Mouse (Mus musculus) gastrocnemius, postnatal 14 days (tissue): Measurements from ENCODE around the gene Fam222b. TPM values are rescaled to one million over a fixed set of nuclear protein-coding genes. Genes with fewer than 3 reads are reported as not detected.

Experiments
- DNase-seq: peaks from one replicate; pipeline ENCODE4 v3.0.0; 2021; ENCODE audit warnings: mixed read lengths
- intact Hi-C: fragments of 180-260 bp; cut with DNase I; formaldehyde crosslinking; loops from one replicate; pipeline ENCODE4 v1.15.1; 2025; ENCODE audit warnings: low total_unique reads
- microRNA-seq, 2 experiments: library from miRNA; unstranded; fragments of <30 nt; microRNA quantifications; one replicate each; pipeline ENCODE4 v1.2.0; 2021
- total RNA-seq, 2 experiments: library from RNA; stranded (reverse); gene quantifications; 2 replicates each; pipeline ENCODE4 v1.2.3; 2021

Gene Fam222b
- total RNA-seq, 2 experiments from 2014 or later: 6.5 to 7.4 TPM

- intact Hi-C loops: no loop called here
- peak; percentile 84 for DNase-seq
Measured at GRCm38 (mm10) chr11:78188331-78189233, 94.1 kb downstream of the Fam222b start, which contains the start of gene Rab34. Rab34 (plus strand) TSS chr11:78188430.

DNA sequence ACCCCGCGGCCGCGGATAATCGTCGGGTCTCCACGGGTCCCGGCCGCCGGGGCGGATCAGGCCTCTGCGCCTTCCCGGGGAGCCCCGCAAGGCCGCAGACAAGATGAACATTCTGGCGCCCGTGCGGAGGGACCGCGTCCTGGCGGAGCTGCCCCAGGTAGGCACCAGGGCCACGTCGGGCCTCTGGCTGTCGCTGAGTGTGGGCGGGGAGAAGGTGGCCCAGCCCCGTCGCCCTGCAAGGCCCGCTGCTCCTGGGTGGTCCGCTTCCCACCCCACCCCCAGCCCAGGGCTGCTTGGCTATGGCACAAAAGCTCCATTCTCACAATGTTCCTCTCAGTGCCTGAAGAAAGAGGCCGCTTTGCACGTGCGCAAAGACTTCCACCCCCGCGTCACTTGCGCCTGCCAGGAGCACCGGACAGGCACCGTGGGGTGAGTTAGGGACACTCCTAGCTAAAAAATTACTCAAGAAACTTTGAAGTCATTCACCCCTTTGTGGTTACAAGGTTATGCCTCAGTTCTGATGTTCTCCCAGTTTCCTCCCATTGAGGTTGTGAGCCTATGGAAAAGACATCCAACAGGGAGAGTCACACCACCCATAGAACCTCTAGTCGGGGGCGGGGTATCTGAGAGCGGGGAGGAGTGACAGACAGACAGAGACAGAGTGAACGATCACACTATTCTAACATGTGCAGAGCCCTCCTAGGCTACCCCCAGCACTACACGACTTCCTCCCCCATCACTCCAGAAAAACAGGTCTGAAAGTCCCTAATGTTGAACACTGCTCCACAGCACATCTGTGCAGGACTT, 95.0 kb downstream of the Fam222b start:
- intact Hi-C loops: no loop called here
- DNase-seq: peak; percentile 76

DNA sequence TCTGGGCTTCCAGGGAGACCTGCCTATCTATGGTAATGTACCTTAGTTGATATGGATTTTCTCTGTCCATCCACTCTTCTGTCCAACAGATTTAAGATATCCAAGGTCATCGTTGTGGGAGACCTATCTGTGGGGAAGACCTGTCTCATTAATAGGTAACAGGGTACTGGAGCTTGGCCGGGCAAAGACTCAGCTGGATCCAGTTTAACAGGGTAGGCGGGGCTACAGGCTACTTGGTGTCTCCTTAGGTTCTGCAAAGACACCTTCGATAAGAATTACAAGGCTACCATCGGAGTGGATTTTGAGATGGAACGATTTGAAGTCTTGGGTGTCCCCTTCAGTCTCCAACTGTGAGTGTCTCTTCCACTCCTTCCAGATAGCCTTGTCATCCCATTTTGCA, 95.6 kb downstream of the Fam222b start:
- DNase-seq: no peak

DNA sequence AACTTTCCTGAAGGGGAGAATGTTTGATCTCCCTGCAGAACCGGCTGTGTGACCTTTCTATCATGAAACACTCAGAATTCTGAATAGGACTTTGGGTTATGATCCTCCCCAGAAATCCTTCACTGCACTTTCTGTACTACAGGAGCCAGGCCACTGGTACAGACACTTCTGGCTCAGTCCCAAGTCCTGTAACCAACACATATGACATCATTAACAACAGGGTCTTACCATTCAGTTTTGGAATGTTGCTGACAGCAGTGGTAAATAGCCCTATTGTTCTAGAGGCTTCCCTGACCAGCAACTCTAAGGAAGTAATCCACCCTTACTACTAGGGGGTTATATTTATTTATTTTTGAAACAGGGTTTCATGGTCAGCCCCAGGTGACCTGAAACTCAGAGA, 98.7 kb downstream of the Fam222b start, which contains the start of gene Proca1:
TSS of gene Proca1 (plus strand) at position 280 of the 400 bp plus-strand sequence.
- intact Hi-C loops: no loop called here
- DNase-seq: no peak

More for the DNA sequence above, 95.6 kb downstream of the Fam222b start:
- intact Hi-C loops: no loop called here

DNA sequence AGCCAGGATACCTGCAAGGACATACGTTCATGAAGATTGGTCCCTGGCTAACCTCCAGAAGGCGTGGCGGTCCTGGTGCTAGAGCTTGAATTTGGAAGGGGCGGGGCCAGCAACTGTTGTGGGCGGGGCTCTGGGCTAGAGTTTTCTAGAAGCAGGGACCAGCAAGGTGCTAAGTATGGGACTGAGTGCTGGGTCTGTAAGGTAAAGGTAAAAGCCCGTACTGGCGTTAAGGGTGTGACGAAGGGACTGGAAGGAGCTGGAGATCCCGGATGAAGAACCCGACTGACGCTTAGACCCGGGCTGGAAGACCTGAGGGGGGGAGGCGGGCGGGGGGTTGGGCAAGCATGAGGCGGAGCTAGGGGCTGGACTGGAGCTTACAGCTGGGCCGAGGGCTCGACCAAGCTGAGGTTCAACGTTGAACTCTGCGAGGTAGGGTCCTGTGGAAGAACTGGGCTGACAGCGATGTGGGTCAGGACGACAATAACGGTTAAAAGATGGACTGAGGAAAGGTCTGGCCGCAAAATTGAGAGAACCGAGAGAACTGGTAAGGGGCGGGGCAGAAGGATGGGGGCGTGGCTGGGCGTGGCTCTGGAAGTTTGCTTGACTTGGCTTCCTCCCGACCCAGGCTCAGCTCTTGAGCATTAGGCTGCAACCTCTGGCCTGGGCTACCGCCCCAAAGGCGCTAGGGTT, 100.1 kb downstream of the Fam222b start:
- DNase-seq: peak; percentile 78
- intact Hi-C loops: no loop called here

GRCm38 (mm10) chr11:78195101-78195863, 100.8 kb downstream of the Fam222b start:
- no peak for DNase-seq
- intact Hi-C loops: no loop called here

- no peak for DNase-seq
- intact Hi-C loops: no loop called here
Measured at GRCm38 (mm10) chr11:78202372-78202771, 107.9 kb downstream of the Fam222b start.

- DNase-seq: no peak
- intact Hi-C loops: no loop called here
Measured at GRCm38 (mm10) chr11:78204287-78204686, 109.8 kb downstream of the Fam222b start.

DNA sequence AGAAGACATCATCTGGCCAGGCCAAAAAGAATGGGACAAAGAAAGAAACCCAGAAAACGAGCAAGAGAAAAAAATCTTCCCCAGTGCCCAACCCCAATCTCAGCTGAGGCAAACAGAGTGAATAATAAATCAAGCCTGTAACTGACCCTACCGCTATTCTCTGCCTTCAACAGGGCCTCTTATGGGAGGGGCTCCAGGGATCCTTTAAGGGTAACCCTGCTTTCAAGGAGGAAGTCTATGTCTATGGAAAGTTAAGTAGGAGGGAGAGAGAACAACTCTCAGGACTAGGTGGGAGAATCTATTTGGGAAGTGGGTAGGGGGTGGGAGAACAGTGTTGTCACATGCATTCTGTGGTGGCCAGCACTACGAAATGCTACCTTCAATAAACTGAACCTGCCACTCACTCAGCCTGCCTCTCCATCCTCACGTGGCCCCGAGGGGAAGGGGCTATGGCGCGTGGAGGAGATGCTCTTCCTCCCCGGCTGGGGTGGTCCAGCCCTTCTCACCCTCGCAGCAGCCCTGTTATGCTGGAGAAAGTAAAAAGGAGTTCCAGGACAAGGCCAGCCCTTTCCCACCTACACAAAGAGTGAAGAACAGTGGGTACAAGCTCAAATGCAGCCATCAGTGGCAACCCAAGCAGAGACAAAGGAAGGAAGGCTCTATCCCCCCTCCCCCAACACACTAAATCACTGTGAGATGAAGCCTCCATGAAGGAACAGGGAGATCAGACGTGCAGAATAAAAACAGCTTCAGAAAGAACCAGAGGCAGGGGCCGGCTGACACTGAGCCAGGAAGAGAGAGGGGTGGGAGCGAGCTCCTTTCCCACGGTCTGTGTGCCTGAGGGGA, 111.1 kb downstream of the Fam222b start:
- intact Hi-C loops: no loop called here
- DNase-seq: no peak

Small RNA genes within 50 kb of the gene (microRNA-seq; reads per million reads assigned to microRNA genes)
- 99.7 to 107 reads per million in 2 experiments for gene Mir144
- gene Mir451a: 0 reads per million in 2 experiments
- gene Mir451b: 0 reads per million in 2 experiments
- gene Mir7653: 0 to 0.64 reads per million in 2 experiments

Other genes starting within 250 kb of the Fam222b start
- under 1 TPM in 1 of 2 experiments, not detected in 1; 0.94 TPM for gene Pipox, start 200.6 kb upstream of the Fam222b start, total RNA-seq
- under 1 TPM; 0.51 to 0.82 TPM for gene Sez6, start 163.9 kb upstream of the Fam222b start, total RNA-seq
- gene Phf12, start 111.9 kb upstream of the Fam222b start, total RNA-seq: 10 to 100 TPM; 18.3 to 19.1 TPM
- 1 to 10 TPM; 1.6 to 1.7 TPM for gene Dhrs13, start 62.4 kb upstream of the Fam222b start, total RNA-seq
- gene Flot2, start 56.7 kb upstream of the Fam222b start, total RNA-seq: 10 to 100 TPM; 60.7 to 64.3 TPM
- gene Eral1, start 14.3 kb upstream of the Fam222b start, total RNA-seq: 10 to 100 TPM; 18.9 to 22.2 TPM
- 10 to 100 TPM in 1 of 2 experiments, 1 to 10 TPM in 1; 7.6 to 10.2 TPM for gene Traf4, start 70.9 kb downstream of the Fam222b start, total RNA-seq
- gene Nek8, start 82.0 kb downstream of the Fam222b start, total RNA-seq: 1 to 10 TPM; 1.4 to 2.1 TPM
- gene Tlcd1, start 82.1 kb downstream of the Fam222b start, total RNA-seq: 1 to 10 TPM; 3.5 to 4.4 TPM
- gene Rpl23a, start 88.9 kb downstream of the Fam222b start, total RNA-seq: 1,000 to 10,000 TPM; 1,019 to 1,174 TPM
- 10 to 100 TPM; 10.2 to 14.1 TPM for gene Rab34, start 93.8 kb downstream of the Fam222b start, total RNA-seq
- gene Proca1, start 98.7 kb downstream of the Fam222b start, total RNA-seq: under 1 TPM; 0.47 to 0.92 TPM
- 10 to 100 TPM; 45.1 to 47.5 TPM for gene Sdf2, start 151.1 kb downstream of the Fam222b start, total RNA-seq
- 10 to 100 TPM; 25.9 to 26.0 TPM for gene Supt6, start 151.3 kb downstream of the Fam222b start, total RNA-seq
- 100 to 1,000 TPM; 157 to 161 TPM for gene 2610507B11Rik, start 167.1 kb downstream of the Fam222b start, total RNA-seq
- gene BC030499, start 196.2 kb downstream of the Fam222b start, total RNA-seq: under 1 TPM; 0.31 to 0.62 TPM
- 1 to 10 TPM; 5.3 TPM for gene Spag5, start 206.9 kb downstream of the Fam222b start, total RNA-seq
- gene Aldoc, start 228.3 kb downstream of the Fam222b start, total RNA-seq: 1 to 10 TPM; 1.5 to 2.1 TPM
- gene Pigs, start 233.8 kb downstream of the Fam222b start, total RNA-seq: 10 to 100 TPM; 23.1 to 25.1 TPM
- gene Unc119, start 248.8 kb downstream of the Fam222b start, total RNA-seq: 10 to 100 TPM; 16.1 to 17.8 TPM